Mouse (Mus musculus) kidney, adult 18-20 months (tissue): ENCODE data around the gene Rbm6.
A peak's percentile ranks its signal among the peaks of the same experiment; 100 is the strongest.

ENCODE experiments used
- DNase-seq: peaks from one replicate; pipeline ENCODE4 v3.0.0; 2021

The Rbm6 gene

DNA sequence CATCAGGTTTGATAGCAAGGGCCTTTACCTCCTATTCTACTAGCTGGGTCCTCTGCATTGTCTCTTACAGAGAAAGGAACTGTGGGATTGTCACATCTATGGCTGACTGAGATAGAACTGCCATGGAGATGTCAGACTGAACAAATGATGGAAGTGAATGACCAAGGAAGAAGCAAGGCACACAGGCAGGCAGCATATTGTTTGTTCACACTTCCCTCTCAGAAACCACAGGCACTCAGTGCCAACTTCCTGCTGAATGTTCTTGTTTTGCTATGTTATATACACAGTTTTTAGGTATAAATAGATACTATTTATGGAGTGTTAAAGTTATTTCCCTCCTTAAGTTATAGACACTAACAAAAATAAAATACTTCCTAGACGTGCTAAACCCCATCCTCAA lies 125.7 kb downstream of the Rbm6 start:
- DNase-seq, result no peak

DNA sequence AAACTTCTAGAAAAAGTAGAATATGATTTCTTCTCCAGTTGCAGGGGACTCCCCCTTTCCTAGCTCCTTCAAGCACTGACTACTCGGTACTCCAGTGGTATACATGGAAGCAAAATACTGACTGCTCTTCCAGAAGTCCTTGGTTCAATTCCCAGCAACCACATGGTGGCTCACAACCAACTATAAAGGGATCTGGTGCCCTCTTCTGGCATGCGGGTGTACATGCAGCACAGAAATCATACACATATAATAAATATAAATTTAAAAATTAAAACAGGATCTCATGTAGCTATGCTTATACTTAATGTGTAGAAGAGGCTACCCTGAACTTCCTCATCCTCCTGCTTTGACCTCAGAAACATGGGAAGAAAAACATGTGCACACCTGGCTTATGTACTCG lies 126.4 kb downstream of the Rbm6 start:
- no peak for DNase-seq

DNA sequence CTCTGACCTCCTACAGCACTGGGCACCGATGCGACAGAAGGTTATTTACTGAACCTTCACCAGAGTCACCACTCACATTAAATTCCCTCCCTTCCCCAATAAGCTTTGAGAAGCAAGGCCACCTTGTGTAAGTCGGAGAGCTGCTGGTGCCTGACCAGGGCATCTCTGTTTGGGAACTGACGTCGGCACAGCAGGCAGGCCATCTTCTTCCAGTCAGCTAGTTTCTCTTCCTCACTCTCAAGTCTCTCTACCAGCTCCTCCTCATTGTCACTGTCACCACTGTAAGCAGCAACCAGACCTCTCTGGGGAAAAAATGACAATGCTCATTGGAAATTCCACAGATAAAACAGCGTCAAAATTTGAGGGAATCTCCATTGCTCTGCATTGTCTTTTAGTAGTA lies 129.0 kb downstream of the Rbm6 start:
- no peak for DNase-seq

DNA sequence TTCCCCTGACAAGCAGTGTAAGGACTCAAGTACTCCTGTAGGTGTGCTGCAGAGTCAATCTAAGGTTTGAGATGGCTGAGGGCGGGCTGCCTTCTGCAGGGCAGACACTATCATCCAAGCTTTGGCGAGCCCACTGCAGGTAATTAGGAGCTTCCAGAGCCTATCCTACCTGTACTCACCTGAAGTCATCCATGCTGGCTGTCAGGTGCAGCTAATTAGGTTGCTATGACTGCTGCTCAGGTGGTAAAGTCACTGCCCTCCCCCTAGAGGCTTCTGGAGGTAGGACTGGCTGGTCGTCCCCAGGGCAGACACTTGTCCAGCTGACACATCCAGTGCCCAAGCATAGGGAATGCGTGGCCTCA lies 134.2 kb downstream of the Rbm6 start:
- DNase-seq, result peak; percentile 56

DNA sequence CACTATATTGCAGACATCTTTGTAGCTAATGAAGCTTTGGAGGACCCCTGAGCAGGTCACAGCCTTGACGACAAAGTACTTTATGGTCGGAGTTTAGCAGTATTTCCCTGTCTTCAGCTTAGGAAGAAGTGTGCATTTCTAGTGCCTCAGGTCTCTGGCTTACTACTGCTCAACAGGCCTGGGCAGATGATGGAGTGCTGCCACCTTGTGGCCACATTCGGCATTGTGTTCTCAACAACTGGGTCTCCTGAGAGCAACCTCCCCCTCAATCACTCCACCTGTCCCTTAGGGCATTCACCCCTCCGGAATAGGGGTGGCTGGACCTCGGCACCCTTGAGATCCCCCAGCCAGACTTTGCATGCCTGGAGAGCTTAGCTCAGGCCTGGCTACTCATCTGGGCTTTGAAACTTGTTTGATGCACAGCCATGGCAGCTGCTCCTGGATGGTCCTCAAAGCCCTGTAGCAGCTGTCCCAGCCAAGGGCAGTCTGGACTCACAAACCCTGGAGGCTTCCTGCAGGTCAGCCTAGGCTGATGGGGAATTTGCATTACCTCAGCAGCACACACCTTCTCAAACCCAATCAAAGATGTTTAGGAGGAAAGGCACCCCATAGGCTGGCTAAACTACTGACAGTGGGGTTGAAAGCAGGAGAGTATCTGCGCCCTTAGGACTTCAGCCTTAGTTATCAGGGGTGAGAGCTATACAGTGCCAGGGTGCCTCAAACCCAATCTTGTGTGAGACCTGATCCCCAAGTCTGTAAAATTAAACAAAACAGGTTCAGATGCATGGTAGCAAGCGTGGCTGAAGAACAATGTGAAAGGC lies 134.8 kb downstream of the Rbm6 start:
- DNase-seq, result peak; percentile 92

DNA sequence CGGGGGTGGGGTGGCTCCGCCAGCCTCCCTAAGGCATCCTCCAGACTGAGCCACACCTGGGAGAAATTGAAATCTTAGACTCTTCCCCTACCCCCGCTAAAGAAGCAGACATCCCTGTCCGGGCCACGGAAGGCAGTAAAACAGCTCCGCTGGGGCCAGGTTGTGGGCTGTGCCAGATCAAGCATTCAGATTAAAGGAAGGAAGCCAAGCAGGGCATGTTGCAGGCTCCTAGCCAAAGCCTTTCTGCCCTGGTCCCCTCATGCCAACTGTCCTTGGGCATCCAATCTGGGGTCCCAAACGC lies 136.9 kb downstream of the Rbm6 start:
- peak; percentile 47 for DNase-seq

DNA sequence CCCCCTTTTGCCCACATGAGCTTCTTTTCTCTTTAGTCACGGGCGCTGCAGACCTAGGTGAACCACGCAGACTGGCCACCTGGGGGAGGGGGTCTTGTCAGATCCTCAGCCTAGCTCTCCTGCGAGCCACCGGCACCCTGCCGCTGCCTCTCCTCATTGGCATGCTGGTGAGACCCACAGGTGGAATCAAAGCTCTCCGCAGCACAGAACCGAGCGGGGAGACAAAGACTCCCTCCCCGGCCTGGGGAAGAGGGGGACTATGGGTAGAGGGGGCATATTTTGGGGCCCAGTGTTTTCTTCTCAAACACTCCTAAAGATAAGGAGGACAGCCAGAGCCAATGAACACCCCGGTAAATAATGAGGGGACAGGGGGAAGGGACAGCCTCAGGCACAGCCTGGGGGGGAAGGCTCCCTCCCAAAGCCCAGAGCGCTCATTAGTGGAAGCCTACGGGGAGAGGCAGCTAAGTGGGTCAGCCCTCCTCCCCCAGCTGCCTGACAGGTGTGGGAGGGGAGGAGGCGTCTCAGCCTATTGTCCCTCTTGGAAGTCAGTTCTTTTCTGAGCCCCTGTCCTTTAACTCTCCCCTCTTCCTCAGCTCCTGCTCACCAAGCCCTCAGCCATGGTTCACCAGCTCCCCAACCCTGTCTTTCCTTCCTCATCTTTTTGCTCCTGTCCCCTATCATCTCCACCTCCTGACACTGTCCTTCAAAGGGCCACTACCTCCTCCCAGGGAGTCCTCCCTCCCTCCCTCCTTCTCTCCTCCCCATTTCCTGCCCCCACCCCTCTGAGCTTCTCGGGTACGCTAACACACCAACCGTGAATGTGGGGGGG lies 137.5 kb downstream of the Rbm6 start:
- no peak for DNase-seq

DNA sequence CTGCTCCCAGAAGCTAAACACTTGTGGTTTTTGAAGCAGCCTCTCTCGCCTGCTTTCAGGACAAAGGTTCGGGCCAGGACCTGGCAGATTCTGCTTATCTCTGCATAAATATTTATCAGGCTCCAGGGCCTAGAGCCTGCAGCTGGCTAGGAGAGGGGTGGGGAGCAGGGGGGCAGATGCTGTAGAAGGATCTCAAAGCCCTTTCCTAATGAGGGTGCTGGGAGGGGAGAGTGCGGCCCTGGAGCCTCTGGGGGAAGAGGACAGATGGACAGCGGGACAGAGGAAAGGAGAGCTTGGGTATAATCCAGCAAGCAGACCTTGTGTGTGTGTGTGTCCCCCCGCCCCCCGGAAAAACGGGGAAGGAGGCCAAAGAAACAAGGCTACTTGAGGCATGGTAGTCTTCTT lies 138.5 kb downstream of the Rbm6 start:
- DNase-seq, result no peak

DNA sequence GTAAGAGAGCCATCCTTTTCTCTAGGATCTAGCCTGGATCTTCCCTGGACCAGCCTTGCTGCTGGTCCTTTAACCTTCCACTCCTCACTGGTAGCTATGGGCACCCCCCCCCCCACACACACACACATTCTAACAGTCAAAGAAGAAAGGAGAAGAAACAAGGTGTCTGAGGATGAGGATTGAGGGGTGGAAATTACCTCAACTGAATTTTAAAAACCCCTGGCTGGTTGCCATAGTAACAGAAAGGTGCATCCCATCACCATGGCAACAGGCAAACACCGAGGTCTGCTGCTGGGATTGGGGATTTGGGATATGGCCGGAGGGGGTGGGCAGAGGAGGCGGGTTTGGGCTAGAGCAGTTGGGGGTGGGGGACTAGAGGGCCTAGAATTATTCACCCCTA lies 143.3 kb downstream of the Rbm6 start:
- no peak for DNase-seq

DNA sequence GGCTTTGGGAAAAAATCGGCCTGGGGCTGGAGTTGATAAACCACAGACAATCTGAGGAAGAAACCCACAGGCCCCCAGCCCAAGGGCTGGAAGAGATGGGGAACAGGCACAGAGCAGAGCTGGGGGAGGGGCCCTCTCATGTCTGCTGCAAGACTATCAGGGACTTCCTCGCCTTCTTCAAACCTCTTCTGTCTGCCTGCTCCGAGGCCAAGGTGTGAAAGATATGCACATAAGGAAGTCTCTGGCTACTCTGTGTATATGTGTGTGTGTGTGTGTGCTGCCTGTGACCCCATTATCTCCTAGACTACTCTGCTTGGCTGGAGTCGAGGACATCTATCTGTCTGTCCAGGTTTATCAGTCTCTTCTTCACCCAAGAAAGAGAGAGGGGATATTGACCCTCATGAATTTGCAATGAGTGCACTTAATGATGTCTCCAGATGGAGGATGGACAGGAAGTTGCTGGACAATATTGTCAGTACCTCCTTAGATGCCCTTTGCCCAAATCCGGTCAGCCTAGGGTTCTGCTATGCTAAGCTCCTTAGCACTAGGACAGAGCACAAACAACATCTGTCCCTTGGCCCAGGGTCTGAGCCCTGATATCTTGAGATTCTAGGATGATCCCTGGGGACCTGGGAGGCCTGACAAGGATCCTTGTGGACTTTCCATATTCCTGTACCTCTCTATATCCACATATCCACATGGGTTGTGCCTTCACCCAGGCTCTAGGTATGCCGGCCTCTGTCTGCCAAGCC lies 143.9 kb downstream of the Rbm6 start:
- no peak for DNase-seq

DNA sequence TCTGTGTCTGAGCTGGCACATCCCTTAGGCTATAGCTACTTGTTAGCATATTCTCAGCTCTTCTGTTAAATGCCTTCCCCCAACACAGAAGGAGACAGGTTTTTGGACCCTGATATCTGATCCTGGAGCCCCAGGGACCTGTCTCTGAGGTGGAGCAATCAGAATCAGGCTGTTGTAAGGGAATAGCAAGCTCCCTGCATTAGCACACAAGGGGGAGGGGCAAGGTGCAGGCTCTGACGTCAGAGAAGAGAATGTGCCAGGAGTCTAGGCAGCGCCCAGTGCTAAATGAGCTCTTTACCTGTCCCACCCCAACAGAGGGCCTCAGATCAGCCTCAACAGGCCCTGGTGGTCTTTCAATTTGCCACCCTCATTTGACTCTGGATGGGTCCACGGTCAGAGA lies 146.0 kb downstream of the Rbm6 start:
- DNase-seq, result peak; percentile 45

DNA sequence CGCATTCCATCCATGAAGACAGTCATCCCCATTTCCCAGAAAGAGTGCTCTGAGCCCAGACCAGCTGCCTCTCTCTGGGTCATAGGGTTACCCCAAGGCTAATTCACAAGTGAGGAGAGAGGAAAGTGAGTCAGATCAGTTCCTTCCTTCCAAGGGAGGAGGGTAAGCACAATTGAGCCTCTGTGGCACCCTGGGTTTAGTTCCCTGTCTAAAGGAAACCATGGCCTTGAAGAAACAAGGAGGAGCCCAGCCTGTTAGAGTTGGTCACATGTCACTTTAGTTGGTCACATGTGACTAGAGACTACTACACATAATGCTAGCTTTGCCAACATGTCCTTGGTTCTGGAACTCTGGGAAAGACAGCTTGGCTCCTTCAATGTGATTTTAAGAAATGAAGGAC lies 148.2 kb downstream of the Rbm6 start:
- no peak for DNase-seq

DNA sequence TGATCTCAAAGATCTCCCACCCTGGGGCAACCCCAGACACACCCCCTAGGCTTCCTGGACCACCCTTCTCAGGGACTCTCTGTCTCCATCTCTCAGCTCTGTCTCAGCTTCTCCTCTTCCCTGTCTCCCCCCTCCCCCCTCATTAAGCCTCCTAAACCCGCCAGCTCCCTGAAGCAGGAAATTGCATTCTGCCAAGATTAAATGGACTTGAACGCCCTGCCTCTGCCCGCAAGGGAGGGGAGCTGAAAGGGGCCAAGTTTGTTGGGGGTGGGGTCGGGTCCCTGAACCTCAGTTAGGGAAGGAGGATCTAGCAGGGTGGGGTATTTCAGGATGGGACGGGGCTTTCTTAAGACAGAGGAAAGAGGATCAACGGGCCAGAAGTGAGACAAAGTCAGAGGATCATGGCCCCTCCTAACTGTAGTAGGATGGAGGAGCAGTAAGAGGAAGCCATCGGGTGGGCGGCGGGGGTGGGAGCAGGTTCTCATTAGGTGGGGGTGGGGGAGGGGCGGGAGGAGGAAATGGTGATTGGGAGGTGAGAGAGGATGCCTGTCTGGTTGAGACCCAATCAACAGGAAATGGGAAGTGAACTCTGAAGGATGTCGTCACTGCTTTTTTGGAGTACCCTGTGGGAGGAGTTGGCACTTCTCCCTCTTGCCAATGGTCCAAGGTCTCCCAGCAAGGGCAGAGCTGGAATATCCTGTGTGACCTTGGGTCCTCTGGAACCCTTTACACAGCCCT lies 149.1 kb downstream of the Rbm6 start:
- DNase-seq, result peak; percentile 70
